Mouse (Mus musculus): ENCODE measurements around the gene Pkd2l1. TPM values are rescaled to one million over a fixed set of nuclear protein-coding genes. Genes with fewer than 3 reads are reported as not detected.

Pkd2l1 gene
- 0.75 and 1.4 TPM in 2 replicates for polyA plus RNA-seq (2015; fragmentation: Nextera tagmentation; extraction: Ambion mirVana)

DNA sequence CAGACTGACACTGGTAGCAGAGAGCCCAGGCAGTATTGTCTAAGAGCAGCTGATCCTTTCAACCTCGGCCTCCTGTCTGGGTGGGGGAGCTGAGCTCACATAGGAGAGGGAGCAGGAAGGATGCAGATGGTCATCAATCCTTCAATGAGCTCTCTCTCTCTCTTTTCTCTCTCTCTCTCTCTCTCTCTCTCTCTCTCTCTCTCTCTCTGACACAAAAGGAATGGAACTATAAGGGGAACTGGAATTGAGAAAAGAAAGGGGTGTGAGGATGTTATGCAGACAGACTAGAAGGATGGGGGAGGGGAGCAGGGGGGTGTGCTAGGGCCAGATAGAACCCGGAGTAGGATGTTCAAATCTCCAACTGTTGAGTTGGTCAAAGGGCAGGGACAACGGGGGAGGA, at the start of gene Pkd2l1:
Gene Pkd2l1, minus strand, starts transcription at position 101 of the 400 bp plus-strand sequence.
- H3K9ac ChIP-seq (ENCODE audit: low read depth, low read length) = no peak within 1 kb of the TSS
- H3K27me3 ChIP-seq (replicated peaks; ENCODE audit: control insufficient read depth, insufficient read depth, low read length) = no peaks in the 10 kb centered on the region
- 37% methylated on average over 3 of the region's 3 CpGs for WGBS
- H3K4me2 ChIP-seq (ENCODE audit: low read length) = no peak within 1 kb of the TSS
- ATAC-seq = no peak
- H3K27ac ChIP-seq (ENCODE audit: low read depth, low read length) = no peak within 1 kb of the TSS
- H3K4me3 ChIP-seq (ENCODE audit: low read length) = no peak within 1 kb of the TSS
- H3K36me3 ChIP-seq (ENCODE audit: control insufficient read depth, insufficient read depth, low read length) = no peaks in the 10 kb centered on the region
- H3K4me1 ChIP-seq (ENCODE audit: control insufficient read depth, insufficient read depth, low read depth, low read length) = no peaks in the 10 kb centered on the region
- H3K9me3 ChIP-seq (ENCODE audit: control insufficient read depth, low read length) = no peaks in the 10 kb centered on the region

DNA sequence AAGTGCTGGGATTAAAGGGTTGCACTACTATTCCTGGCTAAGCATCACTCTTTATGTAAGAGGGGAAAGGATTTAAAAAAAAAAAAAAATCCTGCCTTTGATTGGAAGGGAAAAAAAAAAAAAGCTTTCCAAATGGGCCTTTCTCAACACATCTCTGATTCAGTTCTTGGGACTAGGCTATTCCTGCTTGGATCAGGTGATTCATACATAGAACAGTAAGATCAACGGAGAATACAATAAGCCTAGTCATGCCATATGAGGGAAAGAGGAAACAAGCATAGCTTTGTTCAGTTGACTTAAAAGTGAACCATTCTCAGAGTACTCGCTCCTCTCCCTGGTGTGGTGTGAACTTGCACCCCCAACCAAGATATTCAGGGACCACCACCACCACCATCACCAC, 46.7 kb upstream of the Pkd2l1 start:
- Histone ChIP-seq H3K9me3 (ENCODE audit: control insufficient read depth, low read length) (no peaks in the 10 kb centered on the region), H3K4me2 (ENCODE audit: low read length) (no peak overlapping the region), H3K27me3 (replicated peaks; ENCODE audit: control insufficient read depth, insufficient read depth, low read length) (no peaks in the 10 kb centered on the region), H3K4me1 (ENCODE audit: control insufficient read depth, insufficient read depth, low read depth, low read length) (no peaks in the 10 kb centered on the region), H3K27ac (ENCODE audit: low read depth, low read length) (no peak overlapping the region), H3K36me3 (ENCODE audit: control insufficient read depth, insufficient read depth, low read length) (no peaks in the 10 kb centered on the region), H3K4me3 (ENCODE audit: low read length) (no peak overlapping the region), H3K9ac (ENCODE audit: low read depth, low read length) (no peak overlapping the region)
- no peak for ATAC-seq
- WGBS = 91% methylated on average over 2 of the region's 2 CpGs

DNA sequence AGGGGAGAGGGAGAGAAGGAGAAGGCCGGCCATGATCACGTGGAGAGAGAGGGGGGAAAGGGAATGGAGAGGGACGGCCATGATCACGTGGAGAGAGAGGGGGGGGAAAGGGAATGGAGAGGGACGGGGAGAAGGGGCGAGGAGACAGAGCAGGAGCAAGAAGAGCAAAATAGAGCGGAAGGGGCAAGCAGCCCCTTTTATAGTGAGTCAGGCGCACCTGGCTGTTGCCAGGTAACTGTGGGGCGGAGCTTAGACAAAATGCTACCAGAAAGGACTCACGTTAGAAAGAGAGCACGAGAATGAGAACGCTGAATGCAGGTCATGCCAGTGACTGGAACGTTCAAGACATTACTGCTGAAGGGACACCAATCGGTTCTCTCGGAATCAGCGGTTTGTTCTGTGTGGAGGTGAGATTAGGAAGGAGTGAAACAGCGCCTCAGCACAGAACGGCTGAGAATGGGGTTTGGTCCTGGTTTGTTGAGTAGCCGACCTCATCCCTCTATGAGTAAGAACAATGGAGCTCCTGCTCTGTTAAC, 45.3 kb upstream of the Pkd2l1 start:
- H3K4me1 ChIP-seq (ENCODE audit: control insufficient read depth, insufficient read depth, low read depth, low read length) = no peaks in the 10 kb centered on the region
- H3K9ac ChIP-seq (ENCODE audit: low read depth, low read length) = peak overlapping the region; percentile 38; the same call in 1 of the 2 replicates
- no peaks in the 10 kb centered on the region for H3K9me3 ChIP-seq (ENCODE audit: control insufficient read depth, low read length)
- peak overlapping the region; percentile 32 for H3K4me3 ChIP-seq (ENCODE audit: low read length)
- H3K27ac ChIP-seq (ENCODE audit: low read depth, low read length) = peak overlapping the region; percentile 44
- ATAC-seq = peak; percentile 69
- peak overlapping the region; percentile 56 for H3K4me2 ChIP-seq (ENCODE audit: low read length)
- H3K27me3 ChIP-seq (replicated peaks; ENCODE audit: control insufficient read depth, insufficient read depth, low read length) = no peaks in the 10 kb centered on the region
- no peaks in the 10 kb centered on the region for H3K36me3 ChIP-seq (ENCODE audit: control insufficient read depth, insufficient read depth, low read length)
- 16% methylated on average over 19 of the region's 19 CpGs for WGBS

DNA sequence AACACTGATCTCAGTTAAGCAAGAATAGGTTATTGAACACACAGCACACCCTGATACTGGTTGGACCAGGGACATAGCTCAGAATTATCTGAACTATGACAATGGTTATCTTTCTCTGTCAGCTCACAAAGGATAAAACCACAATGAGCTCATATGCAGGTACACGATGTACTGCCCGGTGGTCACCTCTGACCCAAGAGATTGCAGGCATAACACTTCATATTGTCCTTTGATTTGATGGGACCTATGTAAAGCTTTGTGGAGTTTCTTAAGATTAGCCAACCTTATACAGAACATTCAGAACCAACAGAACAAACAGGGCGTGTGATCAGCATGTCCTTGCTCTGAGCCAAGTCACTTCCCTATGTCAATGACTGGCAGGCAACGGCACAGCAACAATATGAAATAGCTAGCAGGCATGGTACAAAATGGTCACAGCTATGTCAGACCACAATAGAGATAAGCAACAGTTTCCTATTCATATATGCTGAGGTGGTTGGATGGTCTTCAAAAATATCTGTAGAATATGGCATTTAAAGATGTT, 39.4 kb upstream of the Pkd2l1 start:
- Histone ChIP-seq H3K4me2 (ENCODE audit: low read length) (no peak overlapping the region), H3K9ac (ENCODE audit: low read depth, low read length) (no peak overlapping the region), H3K9me3 (ENCODE audit: control insufficient read depth, low read length) (no peaks in the 10 kb centered on the region), H3K27ac (ENCODE audit: low read depth, low read length) (no peak overlapping the region), H3K4me3 (ENCODE audit: low read length) (no peak overlapping the region), H3K27me3 (replicated peaks; ENCODE audit: control insufficient read depth, insufficient read depth, low read length) (no peaks in the 10 kb centered on the region), H3K36me3 (ENCODE audit: control insufficient read depth, insufficient read depth, low read length) (no peaks in the 10 kb centered on the region), H3K4me1 (ENCODE audit: control insufficient read depth, insufficient read depth, low read depth, low read length) (no peaks in the 10 kb centered on the region)
- WGBS = 95% methylated on average over 4 of the region's 4 CpGs
- ATAC-seq = no peak

DNA sequence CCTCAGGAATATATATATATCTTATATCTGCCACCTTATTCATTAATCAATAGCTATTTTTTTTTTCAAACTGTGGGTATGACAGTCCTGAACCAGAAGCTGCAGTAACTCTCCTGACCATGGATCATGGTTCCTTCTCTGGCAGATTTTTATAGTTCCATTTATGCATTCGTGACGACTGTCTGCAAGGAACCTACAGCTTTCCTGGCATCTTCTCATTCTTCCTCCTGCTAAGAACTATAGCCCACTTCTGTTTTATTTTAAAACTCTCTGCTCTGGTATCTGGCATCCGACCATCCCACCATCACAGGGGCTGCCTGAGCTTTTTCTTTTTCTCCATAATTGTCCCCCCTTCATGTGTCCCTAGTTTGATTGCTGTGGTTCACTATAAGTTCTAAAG, 38.0 kb upstream of the Pkd2l1 start:
- Histone ChIP-seq H3K4me1 (ENCODE audit: control insufficient read depth, insufficient read depth, low read depth, low read length) (no peaks in the 10 kb centered on the region), H3K36me3 (ENCODE audit: control insufficient read depth, insufficient read depth, low read length) (no peaks in the 10 kb centered on the region), H3K4me3 (ENCODE audit: low read length) (no peak overlapping the region), H3K9ac (ENCODE audit: low read depth, low read length) (no peak overlapping the region), H3K27ac (ENCODE audit: low read depth, low read length) (no peak overlapping the region), H3K4me2 (ENCODE audit: low read length) (no peak overlapping the region), H3K9me3 (ENCODE audit: control insufficient read depth, low read length) (no peaks in the 10 kb centered on the region), H3K27me3 (replicated peaks; ENCODE audit: control insufficient read depth, insufficient read depth, low read length) (no peaks in the 10 kb centered on the region)
- ATAC-seq = no peak
- 71% methylated on average over 3 of the region's 3 CpGs for WGBS

DNA sequence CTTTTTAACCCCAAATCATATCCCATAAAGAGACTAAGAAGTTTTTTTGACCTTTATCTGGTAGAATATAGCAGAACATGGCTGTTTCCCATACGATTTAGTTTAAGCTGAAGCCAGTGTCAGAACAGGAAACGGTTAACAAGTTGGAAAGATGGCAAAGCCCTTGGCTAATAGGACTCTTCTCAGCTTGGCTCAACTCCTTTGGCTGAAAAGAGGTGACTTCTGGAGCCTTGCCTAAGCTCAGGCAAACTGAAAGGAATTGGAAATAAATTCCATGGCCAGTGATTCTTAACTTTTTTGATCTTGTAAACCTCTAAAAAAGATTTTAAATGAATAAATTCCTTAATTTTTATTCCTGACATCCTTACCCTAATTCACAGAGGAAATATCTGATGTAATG, 37.5 kb upstream of the Pkd2l1 start:
- Histone ChIP-seq H3K36me3 (ENCODE audit: control insufficient read depth, insufficient read depth, low read length) (no peaks in the 10 kb centered on the region), H3K4me1 (ENCODE audit: control insufficient read depth, insufficient read depth, low read depth, low read length) (no peaks in the 10 kb centered on the region), H3K27me3 (replicated peaks; ENCODE audit: control insufficient read depth, insufficient read depth, low read length) (no peaks in the 10 kb centered on the region), H3K9me3 (ENCODE audit: control insufficient read depth, low read length) (no peaks in the 10 kb centered on the region), H3K4me2 (ENCODE audit: low read length) (no peak overlapping the region), H3K4me3 (ENCODE audit: low read length) (no peak overlapping the region), H3K9ac (ENCODE audit: low read depth, low read length) (no peak overlapping the region), H3K27ac (ENCODE audit: low read depth, low read length) (no peak overlapping the region)
- WGBS = 80% methylated on average over 2 of the region's 2 CpGs
- no peak for ATAC-seq

DNA sequence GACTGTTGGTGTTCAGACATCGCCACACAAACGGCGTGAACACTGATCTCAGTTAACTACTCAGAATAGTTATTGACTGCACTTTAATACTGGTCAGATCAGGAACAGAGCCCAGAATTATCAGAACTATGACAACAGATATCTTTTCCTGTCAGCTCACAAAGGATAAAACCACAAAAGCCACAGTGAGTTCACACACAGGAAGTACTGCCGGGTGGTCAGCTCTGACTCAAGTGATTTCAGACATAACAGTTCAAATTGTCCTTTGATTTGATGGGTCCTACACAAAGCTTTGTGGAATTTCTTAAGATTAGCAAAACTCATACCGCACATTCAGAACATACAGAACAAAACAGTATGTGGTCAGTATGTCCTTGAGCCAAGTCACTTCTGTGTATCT, 33.5 kb upstream of the Pkd2l1 start:
- H3K4me1 ChIP-seq (ENCODE audit: control insufficient read depth, insufficient read depth, low read depth, low read length) = no peaks in the 10 kb centered on the region
- H3K9me3 ChIP-seq (ENCODE audit: control insufficient read depth, low read length) = no peaks in the 10 kb centered on the region
- no peak overlapping the region for H3K4me3 ChIP-seq (ENCODE audit: low read length)
- no peak overlapping the region for H3K4me2 ChIP-seq (ENCODE audit: low read length)
- 94% methylated on average over 5 of the region's 5 CpGs for WGBS
- no peak for ATAC-seq
- no peak overlapping the region for H3K27ac ChIP-seq (ENCODE audit: low read depth, low read length)
- no peaks in the 10 kb centered on the region for H3K27me3 ChIP-seq (replicated peaks; ENCODE audit: control insufficient read depth, insufficient read depth, low read length)
- H3K36me3 ChIP-seq (ENCODE audit: control insufficient read depth, insufficient read depth, low read length) = no peaks in the 10 kb centered on the region
- H3K9ac ChIP-seq (ENCODE audit: low read depth, low read length) = no peak overlapping the region

DNA sequence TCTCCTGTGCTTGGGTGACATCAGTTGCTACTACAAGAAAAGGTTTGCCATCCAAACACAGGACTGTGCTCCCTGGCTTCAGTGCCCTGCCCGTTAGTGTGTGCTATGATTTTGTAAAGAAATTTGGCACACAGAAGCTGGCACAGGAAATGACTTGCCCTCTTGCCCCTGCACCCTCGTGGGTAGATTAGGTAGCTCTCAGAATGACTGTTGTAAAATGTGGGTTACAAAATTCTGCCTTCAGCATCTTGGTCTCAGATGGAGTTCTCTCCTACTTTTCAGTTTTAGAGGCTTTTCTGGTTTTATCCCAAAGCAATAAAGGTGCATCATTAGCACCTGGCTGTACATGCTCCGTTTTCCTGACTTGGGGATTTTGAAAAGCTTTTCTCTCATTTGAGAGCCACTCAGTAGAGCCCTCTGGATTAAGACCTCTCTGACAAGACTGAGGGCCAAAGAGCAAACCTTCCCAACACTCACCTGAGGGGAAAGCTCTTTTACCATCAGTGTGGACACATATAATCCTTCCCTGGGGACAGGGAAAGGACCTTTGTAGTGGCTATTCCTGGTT, 25.8 kb upstream of the Pkd2l1 start:
- WGBS = 77% methylated on average over 3 of the region's 3 CpGs
- no peak overlapping the region for H3K4me2 ChIP-seq (ENCODE audit: low read length)
- no peaks in the 10 kb centered on the region for H3K9me3 ChIP-seq (ENCODE audit: control insufficient read depth, low read length)
- H3K4me3 ChIP-seq (ENCODE audit: low read length) = no peak overlapping the region
- H3K36me3 ChIP-seq (ENCODE audit: control insufficient read depth, insufficient read depth, low read length) = no peaks in the 10 kb centered on the region
- no peak for ATAC-seq
- H3K27ac ChIP-seq (ENCODE audit: low read depth, low read length) = no peak overlapping the region
- H3K9ac ChIP-seq (ENCODE audit: low read depth, low read length) = no peak overlapping the region
- H3K4me1 ChIP-seq (ENCODE audit: control insufficient read depth, insufficient read depth, low read depth, low read length) = no peaks in the 10 kb centered on the region
- no peaks in the 10 kb centered on the region for H3K27me3 ChIP-seq (replicated peaks; ENCODE audit: control insufficient read depth, insufficient read depth, low read length)

DNA sequence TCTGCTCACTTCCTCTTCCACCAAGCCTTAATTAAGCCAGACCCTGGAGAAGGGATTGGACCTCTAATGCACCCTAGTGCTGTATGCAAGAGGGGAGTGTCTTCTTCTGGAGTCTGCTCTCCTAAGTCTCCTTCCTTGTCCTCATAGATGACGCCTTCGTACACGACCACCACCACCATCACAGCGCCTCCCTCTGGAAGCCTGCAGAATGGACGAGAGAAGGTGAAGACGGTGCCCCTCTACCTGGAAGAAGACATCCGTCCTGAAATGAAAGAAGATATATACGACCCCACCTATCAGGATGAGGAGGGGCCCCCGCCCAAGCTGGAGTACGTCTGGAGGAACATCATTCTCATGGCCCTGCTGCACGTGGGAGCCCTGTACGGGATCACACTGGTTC, 23.0 kb upstream of the Pkd2l1 start:
- H3K27ac ChIP-seq (ENCODE audit: low read depth, low read length) = no peak overlapping the region
- no peak for ATAC-seq
- no peaks in the 10 kb centered on the region for H3K9me3 ChIP-seq (ENCODE audit: control insufficient read depth, low read length)
- H3K9ac ChIP-seq (ENCODE audit: low read depth, low read length) = no peak overlapping the region
- H3K27me3 ChIP-seq (replicated peaks; ENCODE audit: control insufficient read depth, insufficient read depth, low read length) = no peaks in the 10 kb centered on the region
- H3K4me2 ChIP-seq (ENCODE audit: low read length) = no peak overlapping the region
- WGBS = 78% methylated on average over 12 of the region's 12 CpGs
- no peak overlapping the region for H3K4me3 ChIP-seq (ENCODE audit: low read length)
- no peaks in the 10 kb centered on the region for H3K4me1 ChIP-seq (ENCODE audit: control insufficient read depth, insufficient read depth, low read depth, low read length)
- H3K36me3 ChIP-seq (ENCODE audit: control insufficient read depth, insufficient read depth, low read length) = no peaks in the 10 kb centered on the region
